Comparison of ENCODE assay signal across 13 mouse cellular contexts in genomic region chr7:129525985-129526384, GRCm38 (mm10).
DNase-seq lines count a peak whose midpoint lies in the region; ATAC-seq and TF ChIP-seq lines count a peak whose summit lies in the region.
"Had no signal": no experiment of that assay in that cellular context is flagged by ENCODE, and none has a peak within 500 bp of the region (broad histone marks: within the 10 kb centered on the region; RNA-seq: fewer than 3 reads in every experiment).

No protein-coding gene starts in this region.

- H3K4me3 ChIP-seq in kidney, postnatal 0 days (replicated peaks; ENCODE audit: low read depth, low read length), result no peak overlapping the region
- H3K4me3 ChIP-seq in embryonic facial prominence, embryonic 10.5 days, result no peak overlapping the region
- H3K4me3 ChIP-seq: left cerebral cortex, adult 2 months; limb, embryonic 15.5 days; megakaryocyte, embryonic 14.5 days had no signal

- no peaks in the 10 kb centered on the region for H3K4me1 ChIP-seq in kidney, postnatal 0 days (replicated peaks; ENCODE audit: insufficient read depth, low read length)
- H3K4me1 ChIP-seq in embryonic facial prominence, embryonic 10.5 days, result no peaks in the 10 kb centered on the region
- H3K4me1 ChIP-seq: limb, embryonic 15.5 days; megakaryocyte, embryonic 14.5 days had no signal

- TF ChIP-seq CTCF in kidney, postnatal 0 days (IDR thresholded peaks at IDR 0.05; ENCODE audit: low read depth), result no peak

- no peak overlapping the region for H3K9ac ChIP-seq in kidney, postnatal 0 days (ENCODE audit: low read depth, low read length)
- H3K9ac ChIP-seq: limb, embryonic 15.5 days had no signal

- H3K9me3 ChIP-seq in kidney, postnatal 0 days (replicated peaks; ENCODE audit: low read length), result no peaks in the 10 kb centered on the region
- no peaks in the 10 kb centered on the region for H3K9me3 ChIP-seq in embryonic facial prominence, embryonic 10.5 days
- H3K9me3 ChIP-seq: limb, embryonic 15.5 days had no signal

- no peak for ATAC-seq in kidney, postnatal 0 days (replicated peaks; ENCODE audit: low FRiP score, low read depth)
- ATAC-seq: CD4-positive, CD25-positive, alpha-beta regulatory T cell, adult 4 months had no signal

- peak; percentile 6 for DNase-seq in kidney, postnatal 0 days (ENCODE audit: low spot score)
- no peak for DNase-seq in kidney, postnatal 25 days
- DNase-seq in Muller cell, postnatal 12 days (ENCODE audit: inconsistent ontology term), result peak; percentile 2
- DNase-seq in adrenal gland, adult 18-20 months (ENCODE audit: low spot score in 2 of 2), result peak; percentile 26 to 27
- DNase-seq in fibroblast of lung, adult 2 months (ENCODE audit: low read depth), result peak; percentile 18
- DNase-seq in cerebellum, postnatal 14 days, result no peak
- no peak for DNase-seq in embryonic facial prominence, embryonic 10.5 days (ENCODE audit: low spot score)
- DNase-seq: cerebellum, adult 18-20 months had no signal

- H3K36me3 ChIP-seq in kidney, postnatal 0 days (ENCODE audit: insufficient read depth, low read length), result no peaks in the 10 kb centered on the region
- no peaks in the 10 kb centered on the region for H3K36me3 ChIP-seq in embryonic facial prominence, embryonic 10.5 days (replicated peaks)
- H3K36me3 ChIP-seq: limb, embryonic 15.5 days had no signal

- H3K4me2 ChIP-seq in kidney, postnatal 0 days (ENCODE audit: low read length), result no peak overlapping the region
- H3K4me2 ChIP-seq: heart, embryonic 11.5 days; limb, embryonic 15.5 days had no signal

- H3K27ac ChIP-seq in kidney, postnatal 0 days, result no peak overlapping the region
- no peak overlapping the region for H3K27ac ChIP-seq in embryonic facial prominence, embryonic 10.5 days (replicated peaks)
- H3K27ac ChIP-seq: left cerebral cortex, adult 2 months; limb, embryonic 15.5 days had no signal

- no peaks in the 10 kb centered on the region for H3K27me3 ChIP-seq in kidney, postnatal 0 days (ENCODE audit: insufficient read depth, low read length)
- no peaks in the 10 kb centered on the region for H3K27me3 ChIP-seq in embryonic facial prominence, embryonic 10.5 days (replicated peaks; ENCODE audit: low read depth, poor library complexity, severe bottlenecking)
- H3K27me3 ChIP-seq: limb, embryonic 15.5 days; megakaryocyte, embryonic 14.5 days had no signal

- WGBS in kidney, postnatal 0 days, result 35% methylated on average over 3 of the region's 3 CpGs
- 63% methylated on average over 3 of the region's 3 CpGs for WGBS in embryonic facial prominence, embryonic 10.5 days

Comparison
In these comparisons a context has a peak if more than half of its experiments do, and no peak if none do; other contexts are left out.
1. DNase-seq: peak in kidney, postnatal 0 days (single experiment), Muller cell, postnatal 12 days (single experiment), adrenal gland, adult 18-20 months (2 of 2) and fibroblast of lung, adult 2 months (single experiment); none in kidney, postnatal 25 days (0 of 2), cerebellum, postnatal 14 days (0 of 2) and embryonic facial prominence, embryonic 10.5 days (single experiment).